Mouse (Mus musculus): ENCODE measurements around the gene Luc7l2. TPM values are rescaled to one million over a fixed set of nuclear protein-coding genes. Genes with fewer than 3 reads are reported as not detected.
"Not testable (repeated sequence)": the region's sequence is repeated elsewhere in the genome, so short reads cannot be mapped to it uniquely, and the experiment has no call there.

Luc7l2 gene
- polyA plus RNA-seq, 1 experiment = 204 TPM

- Histone ChIP-seq H3K4me1 (ENCODE audit: control insufficient read depth, insufficient read depth, low read length) (peaks cover 10% of the 10 kb centered on the region), H3K27ac (ENCODE audit: insufficient read depth, low read depth, low read length) (peak overlapping the region; percentile 68), H3K4me3 (ENCODE audit: insufficient read depth, low read length) (peak overlapping the region; percentile 95)
- TF ChIP-seq CTCF (IDR thresholded peaks at IDR 0.05; ENCODE audit: low read depth, low read length) (0 out of 2 replicates have a peak, but pooled peaks have one; percentile 22), POLR2A (IDR thresholded peaks at IDR 0.05; ENCODE audit: borderline replicate concordance, low read depth, low read length) (no peak)
These were observed 16.3 kb upstream of the Luc7l2 start for GRCm38 (mm10) chr6:38534640-38535365.

GRCm38 (mm10) chr6:38535366-38535690 is 15.8 kb upstream of the Luc7l2 start:
- no peak overlapping the region for H3K27ac ChIP-seq (ENCODE audit: insufficient read depth, low read depth, low read length)
- TF ChIP-seq POLR2A (IDR thresholded peaks at IDR 0.05; ENCODE audit: borderline replicate concordance, low read depth, low read length) (no peak), CTCF (IDR thresholded peaks at IDR 0.05; ENCODE audit: low read depth, low read length) (no peak)
- peak overlapping the region; percentile 95 for H3K4me3 ChIP-seq (ENCODE audit: insufficient read depth, low read length)
- peaks cover 10% of the 10 kb centered on the region for H3K4me1 ChIP-seq (ENCODE audit: control insufficient read depth, insufficient read depth, low read length)

GRCm38 (mm10) chr6:38535788-38536187 is 15.3 kb upstream of the Luc7l2 start:
- H3K27ac ChIP-seq (ENCODE audit: insufficient read depth, low read depth, low read length) = no peak overlapping the region
- peaks cover 10% of the 10 kb centered on the region for H3K4me1 ChIP-seq (ENCODE audit: control insufficient read depth, insufficient read depth, low read length)
- H3K4me3 ChIP-seq (ENCODE audit: insufficient read depth, low read length) = no peak overlapping the region
- TF ChIP-seq POLR2A (IDR thresholded peaks at IDR 0.05; ENCODE audit: borderline replicate concordance, low read depth, low read length) (no peak), CTCF (IDR thresholded peaks at IDR 0.05; ENCODE audit: low read depth, low read length) (no peak)

- H3K4me3 ChIP-seq (ENCODE audit: insufficient read depth, low read length); H3K4me1 ChIP-seq (ENCODE audit: control insufficient read depth, insufficient read depth, low read length); H3K27ac ChIP-seq (ENCODE audit: insufficient read depth, low read depth, low read length): not testable (repeated sequence)
These were observed 7.0 kb upstream of the Luc7l2 start for GRCm38 (mm10) chr6:38544141-38544540.

GRCm38 (mm10) chr6:38547005-38547404 is 4.1 kb upstream of the Luc7l2 start:
- H3K4me1 ChIP-seq (ENCODE audit: control insufficient read depth, insufficient read depth, low read length); H3K27ac ChIP-seq (ENCODE audit: insufficient read depth, low read depth, low read length); H3K4me3 ChIP-seq (ENCODE audit: insufficient read depth, low read length): not testable (repeated sequence)

- TF ChIP-seq POLR2A (IDR thresholded peaks at IDR 0.05; ENCODE audit: borderline replicate concordance, low read depth, low read length) (no peak), CTCF (IDR thresholded peaks at IDR 0.05; ENCODE audit: low read depth, low read length) (no peak)
- H3K4me1 ChIP-seq (ENCODE audit: control insufficient read depth, insufficient read depth, low read length) = no peaks in the 10 kb centered on the region; the same call in 1 of the 2 replicates
- no peak overlapping the region for H3K27ac ChIP-seq (ENCODE audit: insufficient read depth, low read depth, low read length)
- H3K4me3 ChIP-seq (ENCODE audit: insufficient read depth, low read length) = no peak overlapping the region
These were observed 3.4 kb upstream of the Luc7l2 start for GRCm38 (mm10) chr6:38547707-38548106.

GRCm38 (mm10) chr6:38548595-38548994 is 2.5 kb upstream of the Luc7l2 start:
- H3K4me3 ChIP-seq (ENCODE audit: insufficient read depth, low read length); H3K4me1 ChIP-seq (ENCODE audit: control insufficient read depth, insufficient read depth, low read length); H3K27ac ChIP-seq (ENCODE audit: insufficient read depth, low read depth, low read length): not testable (repeated sequence)

- peak overlapping the region; percentile 91 for H3K4me3 ChIP-seq (ENCODE audit: insufficient read depth, low read length)
- H3K4me1 ChIP-seq (ENCODE audit: control insufficient read depth, insufficient read depth, low read length) = not testable (repeated sequence)
- H3K27ac ChIP-seq (ENCODE audit: insufficient read depth, low read depth, low read length) = peak overlapping the region; percentile 97
These were observed 1.3 kb upstream of the Luc7l2 start for GRCm38 (mm10) chr6:38549840-38550239.

- Histone ChIP-seq H3K4me3 (ENCODE audit: insufficient read depth, low read length) (peak overlapping the region; percentile 91), H3K27ac (ENCODE audit: insufficient read depth, low read depth, low read length) (peak overlapping the region; percentile 97), H3K4me1 (ENCODE audit: control insufficient read depth, insufficient read depth, low read length) (peaks cover 7% of the 10 kb centered on the region)
- no peak for TF ChIP-seq CTCF (IDR thresholded peaks at IDR 0.05; ENCODE audit: low read depth, low read length)
- TF ChIP-seq POLR2A (IDR thresholded peaks at IDR 0.05; ENCODE audit: borderline replicate concordance, low read depth, low read length) = no peak
These were observed 678 bp upstream of the Luc7l2 start for GRCm38 (mm10) chr6:38550250-38551061.

GRCm38 (mm10) chr6:38551989-38552635 is 978 bp downstream of the Luc7l2 start:
- TF ChIP-seq CTCF (IDR thresholded peaks at IDR 0.05; ENCODE audit: low read depth, low read length) (no peak), POLR2A (IDR thresholded peaks at IDR 0.05; ENCODE audit: borderline replicate concordance, low read depth, low read length) (no peak)
- H3K4me1 ChIP-seq (ENCODE audit: control insufficient read depth, insufficient read depth, low read length) = peaks cover 7% of the 10 kb centered on the region
- H3K27ac ChIP-seq (ENCODE audit: insufficient read depth, low read depth, low read length) = peak overlapping the region; percentile 54
- H3K4me3 ChIP-seq (ENCODE audit: insufficient read depth, low read length) = peak overlapping the region; percentile 65

Measured in bone marrow macrophage, adult 2 months (primary cell).